Mouse (Mus musculus): Measurements from ENCODE around the gene Ttc19. TPM values are rescaled to one million over a fixed set of nuclear protein-coding genes. Genes with fewer than 3 reads are reported as not detected.

Gene Ttc19
- 0.19 and 1.5 TPM in 2 replicates for total RNA-seq (2015; ENCODE audit: low replicate concordance)
- 0.70 and 2.9 TPM in 2 replicates for total RNA-seq (2017; ENCODE audit: low replicate concordance)

GRCm38 (mm10) chr11:62280675-62281600, at the start of gene Ttc19, which contains the start of gene Zswim7:
TSS of gene Ttc19 (plus strand) at chr11:62281473.
TSS of gene Zswim7 (minus strand) at chr11:62281375.
- ATAC-seq (replicated peaks; ENCODE audit: low FRiP score, poor library complexity, severe bottlenecking), result peak; percentile 83

- ATAC-seq (replicated peaks; ENCODE audit: low FRiP score, poor library complexity, severe bottlenecking), result no peak
These were observed 40.5 kb upstream of the Ttc19 start for GRCm38 (mm10) chr11:62240631-62241261.

- ATAC-seq (replicated peaks; ENCODE audit: low FRiP score, poor library complexity, severe bottlenecking), result no peak
These were observed 37.4 kb upstream of the Ttc19 start for GRCm38 (mm10) chr11:62243871-62244270.

GRCm38 (mm10) chr11:62244471-62244870, 36.8 kb upstream of the Ttc19 start:
- no peak for ATAC-seq (replicated peaks; ENCODE audit: low FRiP score, poor library complexity, severe bottlenecking)

- ATAC-seq (replicated peaks; ENCODE audit: low FRiP score, poor library complexity, severe bottlenecking), result 0 out of 2 replicates have a peak, but pooled peaks have one; percentile 16
These were observed 33.4 kb upstream of the Ttc19 start for GRCm38 (mm10) chr11:62247759-62248400.

GRCm38 (mm10) chr11:62248401-62249244, 32.6 kb upstream of the Ttc19 start, which contains the start of gene Adora2b:
TSS of gene Adora2b (plus strand) at chr11:62248984.
- no peak for ATAC-seq (replicated peaks; ENCODE audit: low FRiP score, poor library complexity, severe bottlenecking)

- no peak for ATAC-seq (replicated peaks; ENCODE audit: low FRiP score, poor library complexity, severe bottlenecking)
These were observed 31.8 kb upstream of the Ttc19 start for GRCm38 (mm10) chr11:62249266-62250037.

GRCm38 (mm10) chr11:62251047-62251446, 30.2 kb upstream of the Ttc19 start:
- no peak for ATAC-seq (replicated peaks; ENCODE audit: low FRiP score, poor library complexity, severe bottlenecking)

- ATAC-seq (replicated peaks; ENCODE audit: low FRiP score, poor library complexity, severe bottlenecking), result no peak
These were observed 27.9 kb upstream of the Ttc19 start for GRCm38 (mm10) chr11:62253380-62253779.

GRCm38 (mm10) chr11:62259214-62259613, 22.1 kb upstream of the Ttc19 start:
- no peak for ATAC-seq (replicated peaks; ENCODE audit: low FRiP score, poor library complexity, severe bottlenecking)

- ATAC-seq (replicated peaks; ENCODE audit: low FRiP score, poor library complexity, severe bottlenecking), result no peak
These were observed 17.7 kb upstream of the Ttc19 start for GRCm38 (mm10) chr11:62263599-62263998.

GRCm38 (mm10) chr11:62264018-62264417, 17.3 kb upstream of the Ttc19 start:
- no peak for ATAC-seq (replicated peaks; ENCODE audit: low FRiP score, poor library complexity, severe bottlenecking)

- no peak for ATAC-seq (replicated peaks; ENCODE audit: low FRiP score, poor library complexity, severe bottlenecking)
These were observed 15.6 kb upstream of the Ttc19 start for GRCm38 (mm10) chr11:62265642-62266041.

GRCm38 (mm10) chr11:62266466-62267214, 14.6 kb upstream of the Ttc19 start:
- ATAC-seq (replicated peaks; ENCODE audit: low FRiP score, poor library complexity, severe bottlenecking), result no peak

- ATAC-seq (replicated peaks; ENCODE audit: low FRiP score, poor library complexity, severe bottlenecking), result no peak
These were observed 12.9 kb upstream of the Ttc19 start for GRCm38 (mm10) chr11:62268381-62268780.

GRCm38 (mm10) chr11:62269097-62269496, 12.2 kb upstream of the Ttc19 start:
- ATAC-seq (replicated peaks; ENCODE audit: low FRiP score, poor library complexity, severe bottlenecking), result no peak

GRCm38 (mm10) chr11:62270851-62271250, 10.4 kb upstream of the Ttc19 start:
- no peak for ATAC-seq (replicated peaks; ENCODE audit: low FRiP score, poor library complexity, severe bottlenecking)

GRCm38 (mm10) chr11:62277086-62277485, 4.2 kb upstream of the Ttc19 start:
- ATAC-seq (replicated peaks; ENCODE audit: low FRiP score, poor library complexity, severe bottlenecking), result no peak
